Mouse (Mus musculus): ENCODE measurements at regions not wholly inside any gene's neighbourhood (a gene's known extent, or its start where the extent isn't known, plus 50 kb on each side); places are given as distances from the start of the nearest gene placed in this dataset.

- DNase-seq (ENCODE audit: low read depth): no peak
Observed at GRCm38 (mm10) chr10:24444572-24444971, 150.7 kb upstream of the Ccn2 start.

GRCm38 (mm10) chr10:24445036-24445435 lies 150.2 kb upstream of the Ccn2 start:
- no peak for DNase-seq (ENCODE audit: low read depth)

GRCm38 (mm10) chr10:24446168-24446567 lies 149.1 kb upstream of the Ccn2 start:
- DNase-seq (ENCODE audit: low read depth): no peak

GRCm38 (mm10) chr10:24447135-24447534 lies 148.1 kb upstream of the Ccn2 start:
- no peak for DNase-seq (ENCODE audit: low read depth)

- DNase-seq (ENCODE audit: low read depth): no peak
Observed at GRCm38 (mm10) chr10:24448001-24448561, 147.2 kb upstream of the Ccn2 start.

DNA sequence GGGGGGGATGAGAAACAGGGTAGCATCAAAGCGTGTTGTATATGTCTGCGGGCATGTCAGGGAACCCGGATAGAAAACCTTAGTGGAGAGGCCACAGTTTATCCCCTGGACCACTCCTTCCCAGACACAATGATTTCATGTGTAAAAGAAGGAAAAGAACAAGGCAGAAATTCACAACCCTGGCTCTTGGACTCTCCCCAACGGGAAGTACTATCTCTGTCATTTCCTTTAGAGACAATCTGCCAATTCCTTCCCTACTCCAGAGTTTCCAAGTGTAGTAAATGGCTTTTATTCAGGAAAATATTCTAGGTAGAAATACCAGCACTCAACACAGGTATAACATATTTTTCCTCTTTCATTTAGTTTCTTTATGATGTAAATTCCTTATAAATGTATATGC lies 141.7 kb upstream of the Ccn2 start:
- DNase-seq (ENCODE audit: low read depth): no peak

DNA sequence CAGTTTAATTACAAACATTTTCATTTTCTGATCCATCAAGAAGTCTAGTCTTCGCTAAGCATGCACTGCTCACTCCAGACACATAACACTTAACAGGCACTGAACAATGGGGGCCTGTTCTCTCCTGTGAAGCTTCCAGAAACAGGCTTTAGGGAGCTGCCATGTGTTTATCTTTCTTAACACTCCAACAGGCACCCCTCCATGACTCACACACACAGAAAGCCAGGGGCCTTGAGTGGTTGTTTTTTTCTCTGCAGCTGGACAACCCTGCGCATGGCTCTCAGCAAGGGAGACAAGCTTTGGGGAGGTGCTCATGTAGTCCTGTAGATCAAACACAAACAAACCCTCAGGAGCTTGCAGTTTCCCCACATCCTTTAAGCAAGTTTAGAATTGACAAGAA lies 136.6 kb upstream of the Ccn2 start:
- no peak for DNase-seq (ENCODE audit: low read depth)

DNA sequence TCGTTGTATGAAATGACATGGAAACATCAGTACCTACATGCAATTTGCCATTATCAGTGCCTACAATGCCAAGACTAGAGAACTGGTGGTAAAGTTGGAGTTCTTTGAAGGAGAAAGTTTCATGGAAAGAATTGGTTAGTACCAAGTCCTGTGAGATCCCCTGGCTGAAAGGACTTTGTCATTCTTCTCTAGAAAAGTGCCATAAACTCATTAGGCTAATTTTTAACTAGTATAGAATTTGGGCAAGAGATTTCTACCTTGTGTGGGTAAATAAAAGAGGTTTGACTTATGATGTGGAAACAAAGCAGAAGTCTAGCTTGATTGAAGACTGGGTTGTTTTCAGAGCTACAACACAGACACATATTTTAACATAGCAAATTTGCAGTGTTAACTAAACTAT lies 131.4 kb upstream of the Ccn2 start:
- no peak for DNase-seq (ENCODE audit: low read depth)

- no peak for DNase-seq (ENCODE audit: low read depth)
Observed at GRCm38 (mm10) chr10:24464377-24464776, 130.9 kb upstream of the Ccn2 start.

- no peak for DNase-seq (ENCODE audit: low read depth)
Observed at GRCm38 (mm10) chr10:24469741-24470140, 125.5 kb upstream of the Ccn2 start.

- no peak for DNase-seq (ENCODE audit: low read depth)
Observed at GRCm38 (mm10) chr10:24471521-24471920, 123.7 kb upstream of the Ccn2 start.

DNA sequence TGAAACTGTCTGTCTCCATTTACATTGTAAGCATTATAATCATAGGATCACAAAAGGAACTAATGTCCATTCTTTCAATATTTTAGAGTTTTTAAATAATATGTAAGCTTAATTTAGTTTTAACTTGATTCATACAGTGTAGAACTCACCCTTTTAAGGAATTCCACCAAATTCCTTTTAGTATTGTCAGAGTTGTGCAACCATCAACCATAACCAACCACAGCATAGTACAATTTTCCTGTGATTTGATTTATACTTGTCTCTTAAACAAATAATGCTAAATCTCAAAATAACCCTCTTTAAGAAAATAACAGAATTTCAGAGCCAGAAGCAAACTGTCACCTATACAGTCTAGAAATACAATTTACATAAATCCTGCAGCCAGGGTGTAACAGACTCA lies 119.0 kb upstream of the Ccn2 start:
- DNase-seq (ENCODE audit: low read depth): no peak

DNA sequence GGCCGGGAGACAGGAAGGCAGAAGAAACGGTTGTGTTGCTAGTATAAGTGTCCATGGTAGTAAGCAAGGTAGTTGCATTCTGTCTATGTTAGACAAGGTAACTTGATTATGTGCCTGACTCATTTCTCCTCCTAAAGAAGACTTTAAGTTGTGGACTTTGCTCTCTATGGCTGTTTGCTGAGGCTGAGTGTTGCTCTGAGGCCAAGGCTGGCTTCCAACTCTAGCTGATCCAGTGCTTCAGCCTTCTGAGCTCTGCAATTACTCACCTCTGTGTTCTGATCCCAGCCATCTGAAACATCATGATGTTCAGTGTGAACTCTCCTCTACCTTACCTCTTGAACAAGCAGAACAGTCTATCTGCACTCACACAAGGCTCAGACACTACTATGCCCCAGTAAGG lies 116.7 kb upstream of the Ccn2 start:
- DNase-seq (ENCODE audit: low read depth): no peak

DNA sequence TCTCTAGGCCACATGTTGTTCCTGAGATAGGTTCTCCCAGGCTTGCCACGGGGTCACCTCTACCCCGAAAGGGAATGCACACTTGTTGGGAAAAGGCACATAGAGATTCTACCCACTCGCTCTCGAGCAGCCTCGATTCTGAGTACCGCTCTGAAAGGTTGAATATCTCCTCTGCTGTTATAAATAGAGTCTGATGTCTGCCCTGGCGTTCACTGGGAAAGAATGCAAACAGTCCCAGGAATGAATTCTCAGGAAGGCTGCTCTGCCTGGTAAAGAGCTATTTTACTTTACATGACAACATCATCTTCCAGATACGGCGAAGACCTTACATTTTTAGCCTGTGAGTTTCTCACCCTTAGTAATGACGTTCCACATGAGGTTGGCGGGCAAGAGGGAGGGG lies 116.1 kb upstream of the Ccn2 start:
- no peak for DNase-seq (ENCODE audit: low read depth)

DNA sequence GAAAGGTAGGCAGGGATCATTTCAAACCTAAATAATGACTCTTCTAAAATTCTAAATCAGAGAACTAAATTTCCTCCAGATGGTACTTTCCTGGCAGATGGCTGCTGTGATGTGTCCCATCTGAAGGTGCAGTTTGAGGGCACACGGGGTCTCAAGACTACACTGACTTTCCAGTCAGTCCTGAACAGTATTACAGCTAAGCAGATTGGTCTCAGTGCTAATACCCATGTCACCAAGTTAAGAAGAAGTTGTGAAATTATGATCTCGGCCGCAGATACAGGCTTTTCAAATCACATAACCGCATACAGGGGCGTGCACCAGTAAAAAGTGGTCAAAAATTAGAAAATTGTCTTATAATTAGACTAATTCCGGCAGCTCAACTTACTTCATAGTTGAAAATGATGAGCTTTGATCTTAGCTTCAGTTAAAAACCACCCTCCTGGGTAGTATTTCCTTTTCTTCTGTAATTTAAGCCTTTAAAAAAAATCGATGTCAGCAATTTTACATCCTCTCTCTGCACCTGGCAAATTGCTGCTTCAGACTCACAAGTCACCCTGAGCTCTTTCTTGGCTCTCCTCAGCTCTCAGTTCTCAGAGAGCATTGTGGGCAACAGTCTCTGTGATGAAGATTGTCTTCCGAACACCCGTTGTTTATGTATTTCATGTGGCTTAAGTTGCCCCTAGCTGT lies 113.2 kb upstream of the Ccn2 start:
- DNase-seq (ENCODE audit: low read depth): no peak

- no peak for DNase-seq (ENCODE audit: low read depth)
Observed at GRCm38 (mm10) chr10:24483053-24483452, 112.2 kb upstream of the Ccn2 start.

- no peak for DNase-seq (ENCODE audit: low read depth)
Observed at GRCm38 (mm10) chr10:24484101-24484660, 111.1 kb upstream of the Ccn2 start.

GRCm38 (mm10) chr10:24485461-24485860 lies 109.8 kb upstream of the Ccn2 start:
- DNase-seq (ENCODE audit: low read depth): no peak

- no peak for DNase-seq (ENCODE audit: low read depth)
Observed at GRCm38 (mm10) chr10:24486224-24486623, 109.0 kb upstream of the Ccn2 start.

- no peak for DNase-seq (ENCODE audit: low read depth)
Observed at GRCm38 (mm10) chr10:24487915-24488314, 107.3 kb upstream of the Ccn2 start.

DNA sequence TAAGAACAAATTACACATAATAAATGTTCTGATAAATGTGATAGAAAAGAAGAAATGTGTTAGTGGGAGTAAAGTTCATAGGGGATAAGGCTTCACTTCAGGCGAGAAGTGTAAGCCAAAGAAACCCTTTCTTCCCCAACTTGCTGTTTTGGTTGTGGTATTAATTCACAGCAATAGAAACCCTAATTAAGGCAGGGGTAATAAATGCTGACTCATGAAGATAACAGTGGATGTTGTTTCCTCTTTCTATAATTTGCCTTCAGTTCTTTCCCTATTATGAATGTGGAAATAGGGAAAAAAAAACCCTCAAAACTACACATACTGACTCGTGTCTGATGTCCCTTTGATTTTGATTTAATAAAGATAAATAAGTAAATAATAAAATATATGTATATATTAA lies 104.8 kb upstream of the Ccn2 start:
- no peak for DNase-seq (ENCODE audit: low read depth)

- no peak for DNase-seq (ENCODE audit: low read depth)
Observed at GRCm38 (mm10) chr10:24491848-24492247, 103.4 kb upstream of the Ccn2 start.

GRCm38 (mm10) chr10:24493392-24493791 lies 101.8 kb upstream of the Ccn2 start:
- no peak for DNase-seq (ENCODE audit: low read depth)

DNA sequence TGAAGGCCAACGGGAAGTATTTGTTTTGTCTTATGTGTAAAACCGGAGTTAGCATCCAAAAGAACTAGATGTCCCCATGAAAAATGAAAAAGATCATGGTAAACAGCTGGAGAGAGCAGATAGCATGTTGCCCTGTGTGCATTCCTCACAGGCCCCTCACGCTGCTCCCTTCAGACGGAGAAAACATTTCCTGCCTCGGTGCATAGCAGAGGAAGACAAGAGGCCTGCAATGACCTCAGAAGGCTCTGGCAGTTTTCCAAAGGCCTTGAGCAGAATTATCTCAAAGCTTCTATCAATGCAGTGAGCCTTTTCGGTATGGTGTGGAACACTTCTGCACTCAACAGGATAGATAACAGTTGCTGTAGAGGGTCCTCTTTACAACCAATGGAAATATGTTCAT lies 101.3 kb upstream of the Ccn2 start:
- no peak for DNase-seq (ENCODE audit: low read depth)

Data from c-Kit-positive CD71-negative TER-119-negative erythroid progenitor cells, embryonic 14.5 days (primary cell).